Mouse (Mus musculus): ENCODE measurements at regions not wholly inside any gene's neighbourhood (a gene's known extent, or its start where the extent isn't known, plus 50 kb on each side); places are given as distances from the start of the nearest gene placed in this dataset.

DNA sequence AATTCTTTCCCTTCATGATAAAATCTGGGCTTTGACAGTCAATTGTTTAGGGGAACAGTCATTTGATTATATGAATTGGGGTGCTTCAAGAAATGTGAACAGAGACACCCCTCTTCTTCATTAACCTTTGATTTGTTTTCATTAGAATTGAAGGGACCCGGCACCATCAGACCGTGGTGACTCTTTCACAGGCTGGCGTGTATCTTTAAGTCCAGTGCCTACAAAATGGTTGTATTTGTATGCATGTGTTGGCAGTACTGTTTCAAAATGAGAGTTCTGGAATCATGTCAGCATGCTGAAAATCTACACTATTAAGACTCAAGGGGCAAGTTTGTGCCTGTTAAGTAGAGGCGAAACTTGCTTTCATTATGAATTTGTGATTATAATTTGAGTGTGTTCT, 108.2 kb downstream of the Ube2e3 start:
- TF ChIP-seq CTCF (IDR thresholded peaks at IDR 0.05; ENCODE audit: low read depth) = no peak
- no peak for TF ChIP-seq EP300 (IDR thresholded peaks at IDR 0.05; ENCODE audit: low read depth)

Data from liver, postnatal 0 days (tissue).